Mouse (Mus musculus) embryonic facial prominence, embryonic 15.5 days (tissue): ENCODE measurements around the gene Fmnl1. TPM values are rescaled to one million over a fixed set of nuclear protein-coding genes. Genes with fewer than 3 reads are reported as not detected.
A peak's percentile ranks its signal among the peaks of the same experiment; 100 is the strongest.

Experiments
- ATAC-seq: fragments of 200-750 bp; cut with Nextera tagmentation; 2 replicates; pipeline ENCODE4 v1.8.0; 2017; ENCODE audit warnings: low read depth, moderate TSS enrichment; ENCODE audit not compliant: insufficient number of reproducible peaks, low FRiP score, low TSS enrichment
- H3K27ac ChIP-seq: fragments of 300-500 bp; sonication (generic); replicated peaks from 2 replicates; pipeline ENCODE4 v1.5.1; 2015; ENCODE audit warnings: mild to moderate bottlenecking, inconsistent platforms
- H3K27me3 ChIP-seq: fragments of 300-500 bp; sonication (generic); 2 replicates; pipeline ENCODE4 v1.6.1; 2015; ENCODE audit warnings: inconsistent platforms
- H3K36me3 ChIP-seq: fragments of 300-500 bp; sonication (generic); 2 replicates; pipeline ENCODE4 v1.6.1; 2015; ENCODE audit warnings: mild to moderate bottlenecking, inconsistent platforms
- H3K4me1 ChIP-seq: fragments of 300-500 bp; sonication (generic); 2 replicates; pipeline ENCODE4 v1.6.1; 2015; ENCODE audit warnings: inconsistent platforms
- H3K4me2 ChIP-seq: fragments of 300-500 bp; sonication (generic); replicated peaks from 2 replicates; pipeline ENCODE4 v1.6.1; 2015; ENCODE audit warnings: mild to moderate bottlenecking, inconsistent platforms
- H3K4me3 ChIP-seq: fragments of 300-500 bp; sonication (generic); replicated peaks from 2 replicates; pipeline ENCODE4 v1.5.1; 2015; ENCODE audit warnings: mild to moderate bottlenecking, inconsistent platforms
- H3K9ac ChIP-seq: fragments of 300-500 bp; sonication (generic); 2 replicates; pipeline ENCODE4 v1.6.1; 2015; ENCODE audit warnings: inconsistent platforms
- H3K9me3 ChIP-seq: fragments of 300-500 bp; sonication (generic); replicated peaks from 2 replicates; pipeline ENCODE4 v1.6.1; 2016; ENCODE audit warnings: inconsistent platforms
- WGBS: fragments of 180-500 bp; shearing (Covaris S2); methylation state at CpG from one replicate; pipeline ENCODE4 v1.1.7; 2015; 5-methylcytosine and 5-hydroxymethylcytosine counted together
- polyA plus RNA-seq: library from polyadenylated mRNA; unstranded; fragments of >200 nt; fragmentation: Nextera tagmentation; extraction: Ambion mirVana; gene quantifications from 2 replicates; pipeline ENCODE4 v1.2.1, GENCODE M21; 2015

The Fmnl1 gene
- polyA plus RNA-seq, 1 experiment from 2014 or later, result 2.7 TPM

DNA sequence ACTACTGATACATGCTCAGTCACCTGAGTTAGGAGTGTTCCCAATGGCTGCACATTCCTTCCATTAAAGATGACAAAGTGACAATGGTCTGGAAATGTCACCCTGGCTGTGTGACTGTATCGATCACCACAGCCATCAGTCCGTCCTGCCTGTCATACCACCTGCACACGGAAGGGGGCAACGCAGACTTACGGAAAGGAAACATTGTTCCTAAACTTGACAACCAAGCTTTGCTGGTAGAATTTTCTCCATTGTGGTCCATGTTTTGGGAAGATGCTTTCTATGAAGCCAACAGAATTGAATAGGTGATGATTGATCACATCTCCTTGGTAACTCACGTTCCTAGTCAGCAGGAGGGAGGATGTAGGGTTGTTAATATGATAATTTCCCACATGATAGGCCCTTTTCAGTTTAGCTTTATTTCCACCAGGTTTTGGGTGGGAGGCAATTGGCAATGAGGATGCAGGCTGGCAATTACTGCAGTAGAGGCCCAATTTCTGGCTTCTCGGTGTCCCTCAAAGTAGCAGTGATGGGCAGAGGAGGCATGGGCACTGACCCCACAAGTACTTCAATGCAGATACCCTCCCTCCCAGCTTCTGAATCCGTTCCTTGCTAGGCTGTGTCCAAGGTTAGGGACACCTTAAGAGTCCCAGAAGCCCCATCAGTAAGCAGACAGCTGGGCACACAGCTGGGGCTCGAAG lies 2.1 kb upstream of the Fmnl1 start:
- Histone ChIP-seq H3K4me1 (peaks cover 12% of the 10 kb centered on the region), H3K27me3 (peaks cover 46% of the 10 kb centered on the region), H3K4me3 (no peak overlapping the region), H3K36me3 (no peaks in the 10 kb centered on the region), H3K27ac (no peak overlapping the region), H3K9ac (no peak overlapping the region), H3K4me2 (no peak overlapping the region), H3K9me3 (no peaks in the 10 kb centered on the region)
- no peak for ATAC-seq
- WGBS, result 26% methylated on average over 9 of the region's 9 CpGs

DNA sequence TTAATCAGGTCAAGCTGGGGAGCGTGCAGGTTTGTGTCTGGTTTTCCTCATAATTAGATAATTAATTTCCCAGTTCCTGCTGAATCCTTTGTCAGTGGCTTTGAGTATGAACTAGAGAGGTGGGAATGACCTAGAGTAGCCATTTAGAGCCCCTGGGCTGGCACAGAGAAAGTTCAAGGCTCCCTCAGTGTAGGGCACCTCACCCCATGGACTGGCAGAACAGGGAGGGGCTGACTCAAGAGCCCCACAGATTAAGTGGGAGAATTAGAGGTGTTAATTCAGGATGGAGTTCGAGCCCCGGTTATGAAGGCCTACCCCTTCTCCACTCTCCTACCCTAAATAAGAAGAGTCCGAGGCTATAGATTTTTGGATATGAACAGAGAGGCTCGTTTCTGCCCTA lies 1.2 kb upstream of the Fmnl1 start:
- Histone ChIP-seq H3K9ac (no peak overlapping the region), H3K4me1 (peaks cover 12% of the 10 kb centered on the region), H3K36me3 (no peaks in the 10 kb centered on the region), H3K4me3 (no peak overlapping the region), H3K27ac (no peak overlapping the region), H3K27me3 (peaks cover 46% of the 10 kb centered on the region), H3K9me3 (no peaks in the 10 kb centered on the region), H3K4me2 (no peak overlapping the region)
- ATAC-seq, result no peak
- 86% methylated on average over 5 of the region's 5 CpGs for WGBS

DNA sequence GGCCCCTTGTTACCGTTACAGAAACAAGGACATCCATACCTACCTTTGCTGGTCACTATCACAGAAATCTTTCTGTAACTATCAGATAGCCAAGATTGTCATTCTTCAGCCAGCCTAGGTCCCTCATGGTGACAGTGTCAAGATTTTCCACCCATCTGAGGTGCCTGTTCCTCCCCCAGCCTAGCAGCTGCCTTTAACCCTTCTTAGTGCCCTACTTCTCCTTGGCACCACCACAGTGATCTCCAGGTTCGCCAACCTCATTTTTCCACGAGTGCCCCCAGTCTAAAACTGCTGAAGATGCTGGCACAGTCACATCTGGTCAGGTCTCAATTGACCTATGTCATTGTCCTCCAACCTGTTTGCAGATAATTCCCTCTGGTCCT lies 805 bp upstream of the Fmnl1 start:
- Histone ChIP-seq H3K4me1 (peaks cover 12% of the 10 kb centered on the region), H3K27me3 (peaks cover 46% of the 10 kb centered on the region), H3K4me2 (peak overlapping the region; percentile 97), H3K27ac (no peak overlapping the region), H3K9ac (no peak overlapping the region), H3K36me3 (no peaks in the 10 kb centered on the region), H3K9me3 (no peaks in the 10 kb centered on the region), H3K4me3 (peak overlapping the region; percentile 54)
- no peak for ATAC-seq
- 52% methylated on average over 3 of the region's 3 CpGs for WGBS

DNA sequence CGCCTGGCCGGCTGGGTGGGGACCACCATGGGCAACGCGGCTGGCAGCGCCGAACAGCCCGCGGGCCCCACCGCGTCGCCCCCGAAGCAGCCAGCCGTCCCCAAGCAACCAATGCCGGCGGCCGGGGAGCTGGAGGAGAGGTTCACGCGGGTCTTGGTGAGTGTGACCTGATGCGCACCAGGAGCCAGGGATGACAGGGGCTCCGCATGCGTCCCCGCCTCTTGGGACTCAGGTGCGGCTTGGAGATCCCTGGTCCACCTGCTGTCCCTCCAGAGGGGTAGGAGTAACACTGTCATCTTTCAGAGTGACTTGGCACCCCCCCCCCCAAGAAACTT lies 346 bp downstream of the Fmnl1 start:
- WGBS, result under 1% methylated on average over 23 of the region's 23 CpGs
- H3K36me3 ChIP-seq, result no peaks in the 10 kb centered on the region
- H3K4me1 ChIP-seq, result peaks cover 17% of the 10 kb centered on the region
- H3K27me3 ChIP-seq, result peaks cover 46% of the 10 kb centered on the region
- ATAC-seq, result no peak
- no peak overlapping the region for H3K27ac ChIP-seq
- H3K4me2 ChIP-seq, result peak overlapping the region; percentile 97
- peak overlapping the region; percentile 15 for H3K9ac ChIP-seq
- peak overlapping the region; percentile 54 for H3K4me3 ChIP-seq
- H3K9me3 ChIP-seq, result no peaks in the 10 kb centered on the region

DNA sequence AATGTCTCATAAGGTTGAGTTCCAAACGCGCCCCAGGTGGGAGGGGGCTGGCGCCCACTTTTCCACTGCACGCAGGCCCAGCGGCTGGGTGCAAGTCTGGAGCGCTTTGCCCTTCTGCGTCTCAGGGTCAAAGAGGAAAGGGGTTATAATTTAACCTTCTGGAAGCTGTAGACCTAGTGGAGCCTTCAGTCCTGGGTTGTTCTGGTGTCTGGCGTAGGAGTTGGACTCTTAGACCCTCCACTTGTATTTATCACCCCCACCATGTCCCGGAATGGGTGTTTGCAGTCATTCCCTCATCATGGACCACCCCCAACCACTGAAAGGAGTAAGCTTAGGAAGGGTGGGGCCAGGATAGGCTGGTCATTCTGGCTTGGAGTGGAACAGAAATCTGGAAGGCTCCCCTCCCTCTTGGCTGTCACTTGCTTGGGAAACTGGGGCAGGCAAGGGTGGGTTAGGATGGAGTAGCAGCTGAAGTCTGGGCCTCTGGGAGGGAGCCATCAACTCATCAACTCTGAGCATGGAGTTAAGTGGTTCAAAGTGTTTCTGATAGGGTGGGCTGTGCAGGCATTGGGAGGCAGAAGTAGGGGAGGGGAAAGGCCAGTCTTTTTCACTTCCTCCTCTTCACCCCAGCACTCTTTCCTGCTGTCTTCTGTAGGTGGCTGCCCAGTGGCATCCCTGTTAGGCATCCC lies 940 bp downstream of the Fmnl1 start:
- Histone ChIP-seq H3K4me1 (peaks cover 17% of the 10 kb centered on the region), H3K9me3 (no peaks in the 10 kb centered on the region), H3K36me3 (no peaks in the 10 kb centered on the region), H3K27me3 (peaks cover 46% of the 10 kb centered on the region), H3K9ac (no peak overlapping the region), H3K4me3 (peak overlapping the region; percentile 54), H3K4me2 (no peak overlapping the region), H3K27ac (no peak overlapping the region)
- no peak for ATAC-seq
- WGBS, result 49% methylated on average over 9 of the region's 9 CpGs

DNA sequence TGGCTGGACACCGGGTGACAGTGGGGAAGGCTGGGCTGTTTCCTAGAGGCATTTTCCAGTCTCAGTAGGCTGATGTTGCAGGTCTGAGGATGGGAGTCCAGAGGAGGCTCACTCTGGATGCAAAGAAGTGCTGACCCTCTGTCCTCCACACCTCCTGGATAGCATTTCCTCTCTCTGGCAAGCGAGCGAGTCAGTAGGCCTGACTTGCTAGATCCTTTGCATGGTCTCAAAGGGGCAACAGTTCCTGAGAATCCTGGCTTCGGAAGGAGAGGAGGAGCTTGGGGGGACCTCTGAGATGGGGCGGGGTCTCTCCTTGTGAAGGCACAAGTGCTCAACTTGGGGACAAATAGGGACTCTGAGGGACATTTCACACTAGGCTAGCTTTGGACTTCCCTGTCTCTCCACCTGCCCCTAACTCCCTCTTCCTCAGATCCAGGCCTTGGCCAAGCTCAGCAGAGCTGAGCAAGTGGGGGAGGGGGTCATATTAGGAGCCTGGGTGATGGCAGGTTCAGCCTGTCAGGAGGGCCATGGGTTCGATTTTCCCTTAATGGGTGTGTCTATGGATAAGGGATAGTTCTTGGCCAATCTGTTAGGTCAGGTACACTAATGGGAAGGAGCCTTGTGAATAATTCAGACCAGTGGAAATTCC lies 1.6 kb downstream of the Fmnl1 start:
- ATAC-seq, result no peak
- H3K9me3 ChIP-seq, result no peaks in the 10 kb centered on the region
- H3K27me3 ChIP-seq, result peaks cover 46% of the 10 kb centered on the region
- no peak overlapping the region for H3K4me3 ChIP-seq
- H3K36me3 ChIP-seq, result no peaks in the 10 kb centered on the region
- no peak overlapping the region for H3K9ac ChIP-seq
- WGBS, result 65% methylated on average over 6 of the region's 6 CpGs
- H3K27ac ChIP-seq, result no peak overlapping the region
- H3K4me1 ChIP-seq, result peaks cover 17% of the 10 kb centered on the region
- H3K4me2 ChIP-seq, result no peak overlapping the region

DNA sequence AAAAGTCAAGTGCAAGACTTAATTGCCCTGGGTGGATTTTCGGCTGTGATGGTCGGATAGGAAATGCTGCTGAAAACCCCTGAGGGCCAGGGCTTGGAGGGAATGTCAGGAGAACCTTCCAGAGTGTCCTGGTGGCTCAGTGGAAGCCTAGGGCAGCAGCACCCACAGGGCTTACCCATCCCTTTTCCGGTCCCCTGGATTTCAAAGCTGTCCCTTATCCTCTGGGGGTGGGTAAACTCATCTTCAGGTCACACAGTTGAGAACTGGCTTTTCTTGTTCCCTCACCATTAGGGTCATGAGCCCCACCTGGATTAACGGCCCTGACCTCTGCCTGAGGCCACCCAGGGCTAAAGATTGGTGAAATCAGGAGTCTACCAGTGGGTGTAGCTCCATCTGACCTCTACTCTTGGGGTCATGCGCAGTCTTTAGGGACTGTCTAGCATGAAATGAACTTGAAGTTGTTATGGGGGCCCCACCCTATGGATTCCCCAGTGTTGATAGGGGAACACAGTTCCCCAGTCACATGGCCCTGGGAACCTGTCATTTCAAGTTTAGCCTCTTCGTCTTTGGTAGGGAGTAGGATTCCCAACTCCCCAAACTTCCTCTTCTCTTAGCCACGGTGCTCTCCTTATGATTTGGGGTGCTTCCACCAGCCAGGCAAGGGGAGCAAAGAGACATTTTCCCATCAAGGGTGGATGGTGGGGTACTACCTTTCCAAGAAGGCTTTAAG lies 2.3 kb downstream of the Fmnl1 start:
- no peak overlapping the region for H3K4me2 ChIP-seq
- H3K36me3 ChIP-seq, result no peaks in the 10 kb centered on the region
- WGBS, result 76% methylated on average over 7 of the region's 7 CpGs
- H3K9ac ChIP-seq, result no peak overlapping the region
- peaks cover 17% of the 10 kb centered on the region for H3K4me1 ChIP-seq
- peaks cover 42% of the 10 kb centered on the region for H3K27me3 ChIP-seq
- H3K4me3 ChIP-seq, result no peak overlapping the region
- H3K9me3 ChIP-seq, result no peaks in the 10 kb centered on the region
- H3K27ac ChIP-seq, result no peak overlapping the region
- no peak for ATAC-seq

DNA sequence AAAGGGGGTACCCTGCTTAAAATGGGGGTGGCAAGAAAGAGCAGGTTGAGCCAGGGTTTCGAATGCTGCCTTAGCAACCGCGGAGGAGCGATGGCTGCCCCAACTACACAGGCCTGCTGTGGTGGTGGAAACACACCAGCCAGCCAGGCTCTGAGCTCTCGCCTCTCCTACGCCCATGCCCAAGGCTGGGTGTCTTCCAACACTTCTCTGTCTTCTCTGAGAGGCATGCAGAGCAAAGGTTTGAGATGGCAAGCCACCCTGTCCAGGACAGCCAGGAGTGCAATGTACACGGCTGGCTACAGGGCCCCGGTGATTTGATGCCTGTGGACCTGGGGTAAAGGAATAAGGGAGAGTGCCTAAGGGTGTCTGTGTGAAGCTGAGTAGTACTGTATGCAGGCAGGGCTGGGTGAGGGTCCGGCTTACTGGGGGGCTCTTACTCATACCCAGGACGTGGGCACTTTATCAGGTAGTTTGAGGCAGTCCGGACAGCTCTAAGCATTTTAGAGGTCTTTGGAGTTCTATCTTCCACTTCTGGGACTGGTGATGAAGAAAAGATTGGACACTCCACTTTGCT lies 3.0 kb downstream of the Fmnl1 start:
- no peaks in the 10 kb centered on the region for H3K36me3 ChIP-seq
- ATAC-seq, result no peak
- no peak overlapping the region for H3K9ac ChIP-seq
- H3K4me2 ChIP-seq, result no peak overlapping the region
- H3K27ac ChIP-seq, result no peak overlapping the region
- no peak overlapping the region for H3K4me3 ChIP-seq
- WGBS, result 86% methylated on average over 11 of the region's 11 CpGs
- H3K4me1 ChIP-seq, result peaks cover 17% of the 10 kb centered on the region
- no peaks in the 10 kb centered on the region for H3K9me3 ChIP-seq
- peaks cover 42% of the 10 kb centered on the region for H3K27me3 ChIP-seq

DNA sequence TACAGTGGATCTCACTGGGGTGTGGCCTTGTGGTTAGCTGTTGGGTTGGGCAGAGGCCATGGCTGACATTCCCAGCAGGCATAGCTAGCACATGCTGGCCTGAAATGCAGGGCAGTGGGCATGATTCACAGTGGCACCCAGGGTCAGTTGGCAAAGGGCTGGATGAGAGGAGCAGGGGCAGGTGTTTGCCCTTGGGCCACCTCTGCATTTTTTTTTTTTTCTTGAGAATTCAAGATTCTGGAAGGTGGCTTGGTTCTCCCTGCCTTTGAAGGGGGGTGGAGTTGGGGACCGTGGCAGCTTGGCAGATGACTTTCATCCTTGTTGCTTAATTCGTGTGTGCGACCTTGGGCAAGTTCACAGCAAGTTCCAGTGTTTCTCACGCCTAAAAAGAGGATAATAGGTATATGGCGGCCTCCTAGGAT lies 3.5 kb downstream of the Fmnl1 start:
- peaks cover 17% of the 10 kb centered on the region for H3K4me1 ChIP-seq

DNA sequence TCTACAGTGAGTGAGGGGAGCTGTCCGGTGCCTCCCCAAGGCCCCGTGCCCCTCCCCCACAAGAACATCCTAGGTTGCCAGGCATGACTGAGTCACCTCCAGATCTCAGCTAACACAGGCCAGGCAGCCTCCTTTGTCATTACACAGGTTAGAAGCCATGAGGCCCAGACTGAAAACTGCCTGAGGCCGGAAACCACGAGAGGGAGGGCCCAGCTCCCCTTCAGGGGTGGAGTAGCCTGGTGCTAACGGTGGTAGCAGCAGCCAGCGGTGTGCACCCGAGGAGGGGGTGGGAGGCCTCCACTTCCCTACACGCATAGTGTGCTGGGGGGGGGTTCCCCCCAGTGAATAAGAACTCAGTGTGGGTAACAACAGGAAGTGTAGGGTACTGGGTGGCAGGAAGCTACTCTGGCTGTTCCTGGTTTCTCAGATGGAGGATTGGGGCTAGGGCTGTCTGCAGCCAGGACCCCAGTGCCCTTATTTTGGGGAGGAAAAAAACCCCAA lies 4.0 kb downstream of the Fmnl1 start:
- no peak overlapping the region for H3K4me3 ChIP-seq
- H3K4me1 ChIP-seq, result peaks cover 17% of the 10 kb centered on the region
- H3K9me3 ChIP-seq, result no peaks in the 10 kb centered on the region
- H3K36me3 ChIP-seq, result no peaks in the 10 kb centered on the region
- no peak overlapping the region for H3K4me2 ChIP-seq
- peaks cover 32% of the 10 kb centered on the region for H3K27me3 ChIP-seq
- H3K9ac ChIP-seq, result no peak overlapping the region
- WGBS, result 33% methylated on average over 8 of the region's 8 CpGs
- H3K27ac ChIP-seq, result no peak overlapping the region
- no peak for ATAC-seq

More for the DNA sequence above, 3.5 kb downstream of the Fmnl1 start:
- WGBS, result 67% methylated on average over 5 of the region's 5 CpGs
- Histone ChIP-seq H3K27ac (no peak overlapping the region), H3K9me3 (no peaks in the 10 kb centered on the region), H3K36me3 (no peaks in the 10 kb centered on the region), H3K27me3 (peaks cover 37% of the 10 kb centered on the region), H3K4me3 (no peak overlapping the region), H3K4me2 (no peak overlapping the region), H3K9ac (no peak overlapping the region)
- ATAC-seq, result no peak
